Mouse (Mus musculus) embryonic facial prominence, embryonic 11.5 days (tissue): ENCODE measurements around the gene Eif2b5. TPM values are rescaled to one million over a fixed set of nuclear protein-coding genes. Genes with fewer than 3 reads are reported as not detected.
A peak's percentile ranks its signal among the peaks of the same experiment; 100 is the strongest.
"Not testable (repeated sequence)": the region's sequence is repeated elsewhere in the genome, so short reads cannot be mapped to it uniquely, and the experiment has no call there.

Source experiments
- ATAC-seq: fragments of 200-750 bp; cut with Nextera tagmentation; replicated peaks from 2 replicates; pipeline ENCODE4 v1.8.0; 2017; ENCODE audit warnings: low read depth; ENCODE audit not compliant: insufficient number of reproducible peaks, low FRiP score, low TSS enrichment
- DNase-seq: peaks from one replicate; pipeline ENCODE4 v3.0.0-alpha.2; 2015; ENCODE audit warnings: low spot score
- H3K27ac ChIP-seq: fragments of 300-500 bp; sonication (generic); replicated peaks from 2 replicates; pipeline ENCODE4 v1.5.1; 2014; ENCODE audit warnings: mild to moderate bottlenecking, low read depth, low read length, control low read depth
- H3K27me3 ChIP-seq: fragments of 300-500 bp; sonication (generic); 2 replicates; pipeline ENCODE4 v1.6.1; 2014; ENCODE audit warnings: mild to moderate bottlenecking, low read length, moderate library complexity, mixed read lengths; ENCODE audit not compliant: control insufficient read depth, insufficient read depth
- H3K36me3 ChIP-seq: fragments of 300-500 bp; sonication (generic); replicated peaks from 2 replicates; pipeline ENCODE4 v1.6.1; 2014; ENCODE audit warnings: low read depth, mild to moderate bottlenecking, low read length, moderate library complexity, mixed read lengths; ENCODE audit not compliant: control insufficient read depth, insufficient read depth
- H3K4me1 ChIP-seq: fragments of 300-500 bp; sonication (generic); 2 replicates; pipeline ENCODE4 v1.6.1; 2014; ENCODE audit warnings: low read length, mixed read lengths; ENCODE audit not compliant: control insufficient read depth, insufficient read depth
- H3K4me2 ChIP-seq: fragments of 300-500 bp; sonication (generic); 2 replicates; pipeline ENCODE4 v1.6.1; 2014; ENCODE audit warnings: low read depth, mild to moderate bottlenecking, control low read depth, low read length, moderate library complexity
- H3K4me3 ChIP-seq: fragments of 300-500 bp; sonication (generic); 2 replicates; pipeline ENCODE4 v1.5.1; 2014; ENCODE audit warnings: low read depth, low read length, control low read depth
- H3K9ac ChIP-seq: fragments of 300-500 bp; sonication (generic); replicated peaks from 2 replicates; pipeline ENCODE4 v1.6.1; 2014; ENCODE audit warnings: mild to moderate bottlenecking, control low read depth, low read length
- H3K9me3 ChIP-seq: fragments of 300-500 bp; sonication (generic); replicated peaks from 2 replicates; pipeline ENCODE4 v1.6.1; 2016; ENCODE audit warnings: mild to moderate bottlenecking, low read length, inconsistent platforms, mixed read lengths; ENCODE audit not compliant: control insufficient read depth
- WGBS: fragments of 180-500 bp; shearing (Covaris S2); extraction: QIAGEN DNeasy Blood & Tissue Kit; methylation state at CpG from one replicate; pipeline ENCODE4 v1.1.7; 2014; 5-methylcytosine and 5-hydroxymethylcytosine counted together
- polyA plus RNA-seq: library from polyadenylated mRNA; unstranded; fragments of >200 nt; fragmentation: Nextera tagmentation; extraction: Ambion mirVana; gene quantifications from 2 replicates; pipeline ENCODE4 v1.2.1, GENCODE M21; 2014

Gene Eif2b5
- 144 and 156 TPM in 2 replicates for polyA plus RNA-seq

GRCm38 (mm10) chr16:20498677-20499475 lies at the start of gene Eif2b5:
Gene Eif2b5, plus strand, starts transcription at chr16:20498817.
- DNase-seq (peak; percentile 93), ATAC-seq (peak; percentile 96)
- Histone ChIP-seq H3K9me3 (no peaks in the 10 kb centered on the region), H3K9ac (peak within 1 kb of the TSS; percentile 92), H3K36me3 (peaks cover 13% of the 10 kb centered on the region), H3K4me2 (peak within 1 kb of the TSS; percentile 68), H3K27me3 (no peaks in the 10 kb centered on the region), H3K4me1 (no peaks in the 10 kb centered on the region; the same call in 1 of the 2 replicates), H3K4me3 (peak within 1 kb of the TSS; percentile 80), H3K27ac (peak within 1 kb of the TSS; percentile 9; the same call in 1 of the 2 replicates)
- under 1% methylated on average over 49 of the region's 49 CpGs for WGBS

DNA sequence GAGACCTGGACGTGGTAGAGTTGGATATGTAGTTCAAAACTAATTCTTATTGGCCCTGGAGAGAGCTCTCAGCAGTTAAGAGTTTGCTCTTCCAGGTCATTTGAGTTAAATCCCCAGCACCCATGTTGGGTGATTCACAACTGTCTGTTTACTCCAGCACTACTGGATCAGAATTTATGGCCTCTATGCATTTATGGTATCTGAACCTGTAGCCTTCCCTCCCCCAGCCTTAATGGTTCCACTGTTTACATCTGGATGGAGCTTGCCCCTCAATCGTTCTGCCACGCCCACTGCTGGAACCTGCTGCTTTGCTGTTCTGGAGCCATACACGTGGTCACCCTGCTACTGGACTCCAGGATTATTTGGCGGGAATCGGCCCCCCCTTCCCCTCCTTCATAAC lies 46.8 kb upstream of the Eif2b5 start:
- DNase-seq = no peak
- Histone ChIP-seq H3K9me3 (no peaks in the 10 kb centered on the region), H3K4me3 (no peak overlapping the region), H3K27me3 (no peaks in the 10 kb centered on the region), H3K36me3 (no peaks in the 10 kb centered on the region), H3K4me2 (no peak overlapping the region), H3K9ac (no peak overlapping the region), H3K27ac (no peak overlapping the region), H3K4me1 (no peaks in the 10 kb centered on the region)
- no peak for ATAC-seq
- WGBS = 73% methylated on average over 6 of the region's 6 CpGs

DNA sequence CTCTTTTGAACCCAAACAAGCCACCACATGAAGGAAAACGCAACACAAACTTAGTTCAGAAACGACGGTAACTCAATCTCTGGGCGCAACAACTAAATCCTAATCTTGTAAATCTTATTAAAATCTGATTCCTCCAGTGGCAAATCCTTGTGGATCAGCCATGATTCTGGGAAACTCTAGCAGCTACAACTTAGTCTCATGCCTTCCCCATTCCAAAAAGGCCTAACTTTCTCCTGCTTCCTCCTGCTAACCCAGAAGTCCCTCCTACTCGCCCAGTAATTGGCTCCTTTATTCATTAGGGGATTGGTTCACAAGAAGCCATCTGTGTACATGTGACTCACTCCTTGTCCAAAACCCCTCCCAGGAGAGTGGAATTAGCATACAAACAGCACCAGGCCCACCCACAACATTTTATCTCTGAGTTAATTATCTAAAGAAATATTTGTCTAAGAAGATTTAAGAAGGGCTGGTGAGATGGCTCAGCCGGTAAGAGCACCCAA lies 44.4 kb upstream of the Eif2b5 start:
- H3K27ac ChIP-seq = no peak overlapping the region
- H3K4me3 ChIP-seq = no peak overlapping the region
- H3K4me2 ChIP-seq = no peak overlapping the region
- no peak for DNase-seq
- WGBS = 95% methylated on average over 6 of the region's 6 CpGs
- no peak for ATAC-seq
- no peaks in the 10 kb centered on the region for H3K9me3 ChIP-seq
- no peaks in the 10 kb centered on the region for H3K36me3 ChIP-seq
- no peaks in the 10 kb centered on the region for H3K4me1 ChIP-seq
- no peak overlapping the region for H3K9ac ChIP-seq
- H3K27me3 ChIP-seq = no peaks in the 10 kb centered on the region

DNA sequence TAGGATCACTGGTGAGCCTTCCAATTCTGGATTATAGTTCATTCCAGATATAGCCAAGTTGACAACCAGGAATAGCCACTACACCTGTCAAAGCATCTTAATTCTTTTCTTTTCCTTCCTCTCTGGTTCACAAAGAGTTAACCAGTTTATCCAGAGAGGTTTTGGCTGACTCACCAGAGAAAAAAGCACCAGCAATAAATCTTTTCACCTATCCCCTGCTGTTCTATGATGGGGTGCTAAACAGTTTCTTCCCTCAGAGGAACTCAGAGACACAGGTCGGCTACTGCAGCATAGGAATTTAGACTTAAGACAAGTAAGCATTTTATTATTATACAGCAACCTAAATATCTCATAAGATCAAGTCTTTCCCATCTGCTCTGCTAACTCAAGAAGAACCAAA lies 42.5 kb upstream of the Eif2b5 start:
- H3K9ac ChIP-seq = no peak overlapping the region
- ATAC-seq = no peak
- no peak overlapping the region for H3K4me2 ChIP-seq
- WGBS = 48% methylated on average over 1 of the region's 1 CpGs
- no peak for DNase-seq
- no peaks in the 10 kb centered on the region for H3K9me3 ChIP-seq
- no peaks in the 10 kb centered on the region for H3K36me3 ChIP-seq
- H3K4me3 ChIP-seq = no peak overlapping the region
- no peaks in the 10 kb centered on the region for H3K4me1 ChIP-seq
- H3K27me3 ChIP-seq = no peaks in the 10 kb centered on the region
- H3K27ac ChIP-seq = no peak overlapping the region

- not testable (repeated sequence) for H3K4me1 ChIP-seq, H3K27ac ChIP-seq, H3K27me3 ChIP-seq, DNase-seq, ATAC-seq, H3K9me3 ChIP-seq, H3K4me2 ChIP-seq, H3K36me3 ChIP-seq, H3K9ac ChIP-seq, H3K4me3 ChIP-seq
- WGBS = 93% methylated on average over 5 of the region's 5 CpGs
Observed at GRCm38 (mm10) chr16:20458736-20459135, 39.9 kb upstream of the Eif2b5 start.

- no peak overlapping the region for H3K4me3 ChIP-seq
- H3K9me3 ChIP-seq = no peaks in the 10 kb centered on the region
- no peak overlapping the region for H3K4me2 ChIP-seq
- no peak overlapping the region for H3K27ac ChIP-seq
- no peaks in the 10 kb centered on the region for H3K36me3 ChIP-seq
- ATAC-seq (no peak), DNase-seq (no peak)
- no peak overlapping the region for H3K9ac ChIP-seq
- H3K27me3 ChIP-seq = no peaks in the 10 kb centered on the region
- H3K4me1 ChIP-seq = no peaks in the 10 kb centered on the region
Observed at GRCm38 (mm10) chr16:20464725-20465124, 33.9 kb upstream of the Eif2b5 start.

DNA sequence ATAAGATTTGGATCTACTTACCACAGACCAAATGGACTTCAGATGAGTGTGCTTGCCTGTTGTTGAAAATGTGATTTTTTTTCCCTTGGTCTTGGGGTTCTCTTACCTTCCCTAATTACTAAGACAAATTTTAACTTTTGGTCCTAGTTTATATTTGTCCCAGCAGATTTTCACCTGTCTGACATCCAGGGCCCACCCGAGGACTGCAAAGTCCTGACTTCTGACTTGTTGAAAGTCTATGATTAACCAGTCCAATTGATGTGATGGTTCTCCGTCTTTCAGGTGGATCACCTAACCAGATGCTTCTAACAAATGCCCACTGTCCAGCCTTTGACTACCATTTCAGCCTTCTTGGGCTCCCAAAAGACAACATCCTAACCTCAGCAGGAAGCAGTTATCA lies 27.6 kb upstream of the Eif2b5 start:
- no peaks in the 10 kb centered on the region for H3K4me1 ChIP-seq
- no peak overlapping the region for H3K4me3 ChIP-seq
- no peaks in the 10 kb centered on the region for H3K36me3 ChIP-seq
- no peak overlapping the region for H3K27ac ChIP-seq
- no peak for DNase-seq
- WGBS = 84% methylated on average over 2 of the region's 2 CpGs
- H3K4me2 ChIP-seq = no peak overlapping the region
- H3K27me3 ChIP-seq = no peaks in the 10 kb centered on the region
- no peak for ATAC-seq
- H3K9me3 ChIP-seq = no peaks in the 10 kb centered on the region
- H3K9ac ChIP-seq = no peak overlapping the region

DNA sequence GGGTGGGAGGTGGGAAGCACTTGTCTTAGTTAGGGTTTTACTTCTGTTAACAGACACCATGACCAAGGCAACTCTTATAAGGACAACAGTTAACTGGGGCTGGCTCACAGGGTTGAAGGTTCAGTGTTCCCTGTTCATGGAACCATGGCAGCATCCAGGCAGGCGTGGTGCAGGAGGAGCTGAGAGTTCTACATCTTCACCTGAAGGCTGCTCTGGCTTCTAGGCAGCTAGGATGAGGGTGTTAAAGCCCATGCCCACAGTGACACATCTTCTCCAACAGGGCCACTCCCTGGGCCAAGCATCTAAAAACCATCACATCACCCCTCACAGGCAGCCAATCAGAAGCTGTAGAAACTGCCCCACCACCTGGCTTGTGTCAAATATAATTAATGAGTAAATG lies 26.9 kb upstream of the Eif2b5 start:
- Histone ChIP-seq H3K27me3 (no peaks in the 10 kb centered on the region), H3K4me2 (no peak overlapping the region), H3K4me1 (no peaks in the 10 kb centered on the region), H3K9me3 (no peaks in the 10 kb centered on the region), H3K36me3 (no peaks in the 10 kb centered on the region), H3K27ac (no peak overlapping the region), H3K4me3 (no peak overlapping the region), H3K9ac (no peak overlapping the region)
- DNase-seq (no peak), ATAC-seq (no peak)
- WGBS = 83% methylated on average over 1 of the region's 1 CpGs
